8 mouse cellular contexts compared by ENCODE assay signal in the genomic region with DNA sequence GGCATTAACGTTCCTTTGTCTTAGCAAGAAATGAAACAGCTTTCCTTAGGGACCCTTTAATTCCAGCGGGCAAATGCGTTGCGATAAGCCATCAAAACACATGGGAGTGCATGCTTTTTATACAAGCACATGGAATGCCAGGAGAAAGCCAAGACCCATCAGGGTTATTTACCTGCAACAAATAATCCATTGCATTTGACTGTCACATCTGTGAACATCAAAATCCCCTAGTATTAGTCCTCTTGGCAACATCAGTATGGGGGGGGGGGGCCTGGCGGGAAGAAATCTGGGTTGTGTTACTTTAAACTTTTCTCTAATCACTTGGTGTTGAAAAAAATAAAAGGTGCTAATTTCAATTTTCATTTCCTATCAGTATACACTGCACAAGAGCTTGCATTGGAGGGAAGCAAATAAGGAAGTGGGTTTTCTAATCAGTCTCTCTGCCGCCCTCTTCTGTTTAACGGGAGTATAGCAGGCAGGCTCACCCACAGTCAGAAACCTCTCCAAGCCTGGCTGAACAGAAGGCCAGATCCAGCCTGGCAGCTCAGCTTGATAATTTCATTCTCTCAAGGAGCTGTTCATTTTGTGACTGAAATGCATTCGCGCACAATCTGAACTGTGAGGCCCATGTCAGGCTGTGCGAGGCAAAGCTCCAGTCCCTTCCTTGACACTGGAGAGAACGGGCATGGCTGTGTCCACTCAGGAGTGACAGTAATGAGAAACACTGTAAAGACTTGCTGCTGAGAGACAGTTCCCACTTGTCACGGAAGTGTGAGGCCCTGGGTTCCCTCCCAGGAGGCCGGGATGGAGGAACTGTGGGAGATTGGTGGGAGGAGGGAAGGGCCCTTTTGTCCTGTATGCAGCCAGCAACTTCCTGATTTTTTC.
DNase-seq lines count a peak whose midpoint lies in the region; ATAC-seq and TF ChIP-seq lines count a peak whose summit lies in the region.

No protein-coding gene starts in this region.

- 0 out of 2 replicates have a peak overlapping the region, but pooled peaks have one; percentile 4 for H3K27ac ChIP-seq in forebrain, embryonic 14.5 days (ENCODE audit: low read depth, low read length)
- H3K27ac ChIP-seq in lung, embryonic 14.5 days (ENCODE audit: low read depth), result peak overlapping the region; percentile 50; the same call in 1 of the 2 replicates

- intact Hi-C loops in heart, postnatal 14 days (cut with DNase I), result loop anchor here (2.0 to 5.0 kb wide), 3 partner anchors 85 to 705 kb away; no protein-coding TSS in a partner anchor

- peak; percentile 92 for ATAC-seq in cerebellum, adult (ENCODE audit: insufficient number of reproducible peaks, low FRiP score, low TSS enrichment)
- peak; percentile 89 for ATAC-seq in forebrain, embryonic 14.5 days
- peak; percentile 72 for ATAC-seq in lung, embryonic 14.5 days (ENCODE audit: insufficient read depth)

- no peaks in the 10 kb centered on the region for H3K27me3 ChIP-seq in forebrain, embryonic 14.5 days (replicated peaks; ENCODE audit: control insufficient read depth, insufficient read depth, low read length)
- no peaks in the 10 kb centered on the region for H3K27me3 ChIP-seq in lung, embryonic 14.5 days (ENCODE audit: insufficient read depth, low read length)

- no peak overlapping the region for H3K9ac ChIP-seq in forebrain, embryonic 14.5 days (ENCODE audit: low read length)
- no peak overlapping the region for H3K9ac ChIP-seq in lung, embryonic 14.5 days

- 33% methylated on average over 13 of the region's 13 CpGs for WGBS in forebrain, embryonic 14.5 days
- 53% methylated on average over 13 of the region's 13 CpGs for WGBS in large intestine, adult 2 months
- WGBS in lung, embryonic 14.5 days, result 29% methylated on average over 13 of the region's 13 CpGs

- no peaks in the 10 kb centered on the region for H3K4me1 ChIP-seq in forebrain, embryonic 14.5 days (ENCODE audit: control insufficient read depth, insufficient read depth, low read length)
- no peaks in the 10 kb centered on the region for H3K4me1 ChIP-seq in lung, embryonic 14.5 days (ENCODE audit: insufficient read depth)

- H3K4me3 ChIP-seq in forebrain, embryonic 14.5 days (ENCODE audit: low read depth, low read length), result no peak overlapping the region
- no peak overlapping the region for H3K4me3 ChIP-seq in lung, embryonic 14.5 days (ENCODE audit: low read depth, low read length)

- no peak overlapping the region for H3K4me2 ChIP-seq in forebrain, embryonic 14.5 days (ENCODE audit: low read length)
- H3K4me2 ChIP-seq in lung, embryonic 14.5 days, result no peak overlapping the region

- no peaks in the 10 kb centered on the region for H3K9me3 ChIP-seq in forebrain, embryonic 14.5 days (replicated peaks; ENCODE audit: control insufficient read depth, low read length)
- no peaks in the 10 kb centered on the region for H3K9me3 ChIP-seq in lung, embryonic 14.5 days (ENCODE audit: low read depth, low read length)

- TF ChIP-seq CTCF in lung, embryonic 14.5 days (IDR thresholded peaks at IDR 0.05; ENCODE audit: low read depth), result peak; percentile 90

- DNase-seq in MEL-GATA-1-ER (ENCODE audit: extremely low read depth, low read depth), result peak; percentile 67
- DNase-seq in forebrain, embryonic 14.5 days (ENCODE audit: low spot score), result peak; percentile 93
- peak; percentile 56 to 73 for DNase-seq in heart, postnatal 14 days
- peak; percentile 25 for DNase-seq in large intestine, adult 2 months (ENCODE audit: low read depth, low spot score)
- DNase-seq in lung, embryonic 14.5 days, result peak; percentile 94
- DNase-seq in ovary, postnatal 10 days (ENCODE audit: low spot score), result peak; percentile 52
- peak; percentile 12 to 72 for DNase-seq in thymus, postnatal 10 days (ENCODE audit: low spot score in 2 of 2)

- no peaks in the 10 kb centered on the region for H3K36me3 ChIP-seq in forebrain, embryonic 14.5 days (ENCODE audit: control insufficient read depth, insufficient read depth, low read length)
- H3K36me3 ChIP-seq in lung, embryonic 14.5 days (ENCODE audit: insufficient read depth), result no peaks in the 10 kb centered on the region

Comparison
In these comparisons a context has a peak if more than half of its experiments do, and no peak if none do; other contexts are left out.
1. DNase-seq: peak in every context shown above with its lines; median percentile 94 in lung, embryonic 14.5 days; 93 in forebrain, embryonic 14.5 days; 67 in MEL-GATA-1-ER; 64 in heart, postnatal 14 days; 52 in ovary, postnatal 10 days; 42 in thymus, postnatal 10 days; 25 in large intestine, adult 2 months.